Mouse (Mus musculus) kidney, adult 9 months (tissue): ENCODE data around the gene Tuba3a.

Source experiments
- DNase-seq: peaks from one replicate; pipeline ENCODE4 v3.0.0; 2022

Gene Tuba3a

GRCm38 (mm10) chr6:125264219-125264618, 21.6 kb downstream of the Tuba3a start:
- DNase-seq, result no peak

GRCm38 (mm10) chr6:125260006-125260555, 25.8 kb downstream of the Tuba3a start:
- no peak for DNase-seq

GRCm38 (mm10) chr6:125256222-125256966, 29.4 kb downstream of the Tuba3a start:
- DNase-seq, result peak; percentile 84

- DNase-seq, result no peak
Observed at GRCm38 (mm10) chr6:125255516-125256044, 30.3 kb downstream of the Tuba3a start.

GRCm38 (mm10) chr6:125253863-125254715, 31.8 kb downstream of the Tuba3a start:
- peak; percentile 78 for DNase-seq

GRCm38 (mm10) chr6:125252711-125253110, 33.1 kb downstream of the Tuba3a start:
- DNase-seq, result no peak

- no peak for DNase-seq
Observed at GRCm38 (mm10) chr6:125252285-125252684, 33.6 kb downstream of the Tuba3a start.

GRCm38 (mm10) chr6:125244551-125244950, 41.3 kb downstream of the Tuba3a start:
- DNase-seq, result no peak

GRCm38 (mm10) chr6:125241566-125241965, 44.3 kb downstream of the Tuba3a start:
- no peak for DNase-seq

- DNase-seq, result no peak
Observed at GRCm38 (mm10) chr6:125240617-125241016, 45.2 kb downstream of the Tuba3a start.

GRCm38 (mm10) chr6:125239547-125239946, 46.3 kb downstream of the Tuba3a start:
- no peak for DNase-seq

- DNase-seq, result no peak
Observed at GRCm38 (mm10) chr6:125238396-125238795, 47.4 kb downstream of the Tuba3a start.

GRCm38 (mm10) chr6:125237421-125237820, 48.4 kb downstream of the Tuba3a start:
- no peak for DNase-seq

GRCm38 (mm10) chr6:125236782-125237181, 49.1 kb downstream of the Tuba3a start, which contains the start of gene Cd27:
Gene Cd27 (minus strand): TSS chr6:125237010.
- no peak for DNase-seq

- no peak for DNase-seq
Observed at GRCm38 (mm10) chr6:125236341-125236740, 49.5 kb downstream of the Tuba3a start.

- no peak for DNase-seq
Observed at GRCm38 (mm10) chr6:125234520-125234828, 51.4 kb downstream of the Tuba3a start.

GRCm38 (mm10) chr6:125233816-125234519, 51.9 kb downstream of the Tuba3a start:
- DNase-seq, result no peak

- no peak for DNase-seq
Observed at GRCm38 (mm10) chr6:125232516-125232915, 53.3 kb downstream of the Tuba3a start.

- DNase-seq, result no peak
Observed at GRCm38 (mm10) chr6:125232045-125232437, 53.8 kb downstream of the Tuba3a start.

GRCm38 (mm10) chr6:125231117-125232044, 54.5 kb downstream of the Tuba3a start, which contains the start of gene Tapbpl:
Gene Tapbpl (minus strand): TSS chr6:125231860.
- DNase-seq, result peak; percentile 67

GRCm38 (mm10) chr6:125230571-125230970, 55.3 kb downstream of the Tuba3a start:
- DNase-seq, result no peak
